Mouse (Mus musculus) stomach, embryonic 14.5 days (tissue): ENCODE data around the gene Psma1. TPM values are rescaled to one million over a fixed set of nuclear protein-coding genes. Genes with fewer than 3 reads are reported as not detected.

Experiments
- ATAC-seq: fragments of 200-750 bp; cut with Nextera tagmentation; 2 replicates; pipeline ENCODE4 v1.8.0; 2017; ENCODE audit warnings: low read depth, moderate TSS enrichment; ENCODE audit not compliant: insufficient number of reproducible peaks, insufficient read depth, low FRiP score
- H3K27ac ChIP-seq: fragments of 300-500 bp; sonication (generic); 2 replicates; pipeline ENCODE4 v1.5.1; 2014; ENCODE audit warnings: mild to moderate bottlenecking, low read length, moderate library complexity, mixed read lengths
- H3K27me3 ChIP-seq: fragments of 300-500 bp; sonication (generic); 2 replicates; pipeline ENCODE4 v1.6.1; 2014; ENCODE audit warnings: low read length, control low read depth, mixed read lengths; ENCODE audit not compliant: control insufficient read depth, insufficient read depth
- H3K36me3 ChIP-seq: fragments of 300-500 bp; sonication (generic); 2 replicates; pipeline ENCODE4 v1.6.1; 2014; ENCODE audit warnings: mild to moderate bottlenecking, control low read depth, low read length, moderate library complexity, mixed read lengths; ENCODE audit not compliant: control insufficient read depth, insufficient read depth
- H3K4me1 ChIP-seq: fragments of 300-500 bp; sonication (generic); 2 replicates; pipeline ENCODE4 v1.6.1; 2014; ENCODE audit warnings: low read length, control low read depth, mixed read lengths; ENCODE audit not compliant: control insufficient read depth, insufficient read depth
- H3K4me2 ChIP-seq: fragments of 300-500 bp; sonication (generic); replicated peaks from 2 replicates; pipeline ENCODE4 v1.6.1; 2014; ENCODE audit warnings: low read depth, low read length, control low read depth
- H3K4me3 ChIP-seq: fragments of 300-500 bp; sonication (generic); 2 replicates; pipeline ENCODE4 v1.5.1; 2014; ENCODE audit warnings: low read depth, low read length, control low read depth
- H3K9ac ChIP-seq: fragments of 300-500 bp; sonication (generic); replicated peaks from 2 replicates; pipeline ENCODE4 v1.6.1; 2014; ENCODE audit warnings: low read depth, mild to moderate bottlenecking, control low read depth, low read length, moderate library complexity, mixed read lengths
- H3K9me3 ChIP-seq: fragments of 300-500 bp; sonication (generic); 2 replicates; pipeline ENCODE4 v1.6.1; 2016; ENCODE audit warnings: low read depth, low read length, control low read depth; ENCODE audit not compliant: control insufficient read depth
- WGBS: fragments of 180-500 bp; shearing (Covaris S2); extraction: QIAGEN DNeasy Blood & Tissue Kit; methylation state at CpG from one replicate; pipeline ENCODE4 v1.1.7; 2014; 5-methylcytosine and 5-hydroxymethylcytosine counted together
- polyA plus RNA-seq: library from polyadenylated mRNA; unstranded; fragments of >200 nt; fragmentation: Nextera tagmentation; extraction: Ambion mirVana; gene quantifications from 2 replicates; pipeline ENCODE4 v1.2.1, GENCODE M21; 2014

Psma1 gene
- 391 and 397 TPM in 2 replicates for polyA plus RNA-seq

- Histone ChIP-seq H3K4me3 (peak within 1 kb of the TSS; percentile 84), H3K36me3 (peaks cover 22% of the 10 kb centered on the region), H3K27me3 (no peaks in the 10 kb centered on the region), H3K4me2 (peak within 1 kb of the TSS; percentile 92), H3K9me3 (no peaks in the 10 kb centered on the region), H3K9ac (peak within 1 kb of the TSS; percentile 66), H3K4me1 (peaks cover 5% of the 10 kb centered on the region), H3K27ac (peak within 1 kb of the TSS; percentile 18; the same call in 1 of the 2 replicates)
- peak; percentile 94 for ATAC-seq
- WGBS, result under 1% methylated on average over 39 of the region's 39 CpGs
Observed at GRCm38 (mm10) chr7:114276005-114276752, at the start of gene Psma1. TSS of gene Psma1 (minus strand) at chr7:114276118.

- no peaks in the 10 kb centered on the region for H3K36me3 ChIP-seq
- H3K9me3 ChIP-seq, result no peaks in the 10 kb centered on the region
- H3K4me2 ChIP-seq, result no peak overlapping the region
- WGBS, result 67% methylated on average over 1 of the region's 1 CpGs
- peak overlapping the region; percentile 39; the same call in 1 of the 2 replicates for H3K27ac ChIP-seq
- no peak overlapping the region for H3K4me3 ChIP-seq
- no peaks in the 10 kb centered on the region for H3K4me1 ChIP-seq
- no peak for ATAC-seq
- H3K27me3 ChIP-seq, result no peaks in the 10 kb centered on the region
- H3K9ac ChIP-seq, result no peak overlapping the region
Observed at GRCm38 (mm10) chr7:114323527-114323926, 47.6 kb upstream of the Psma1 start.

GRCm38 (mm10) chr7:114322531-114323441, 46.9 kb upstream of the Psma1 start:
- WGBS, result 52% methylated on average over 9 of the region's 9 CpGs
- Histone ChIP-seq H3K36me3 (no peaks in the 10 kb centered on the region), H3K9ac (no peak overlapping the region), H3K27me3 (no peaks in the 10 kb centered on the region), H3K9me3 (no peaks in the 10 kb centered on the region), H3K4me1 (no peaks in the 10 kb centered on the region), H3K4me3 (no peak overlapping the region), H3K4me2 (no peak overlapping the region), H3K27ac (peak overlapping the region; percentile 56; the same call in 1 of the 2 replicates)
- peak; percentile 91 for ATAC-seq

GRCm38 (mm10) chr7:114321694-114322372, 45.9 kb upstream of the Psma1 start:
- no peaks in the 10 kb centered on the region for H3K36me3 ChIP-seq
- H3K27me3 ChIP-seq, result no peaks in the 10 kb centered on the region
- 51% methylated on average over 5 of the region's 5 CpGs for WGBS
- no peaks in the 10 kb centered on the region for H3K9me3 ChIP-seq
- 0 out of 2 replicates have a peak, but pooled peaks cover 4% of the 10 kb centered on the region for H3K4me1 ChIP-seq
- H3K9ac ChIP-seq, result no peak overlapping the region
- H3K4me2 ChIP-seq, result no peak overlapping the region
- H3K27ac ChIP-seq, result no peak overlapping the region
- no peak overlapping the region for H3K4me3 ChIP-seq
- ATAC-seq, result no peak

- no peaks in the 10 kb centered on the region for H3K27me3 ChIP-seq
- no peaks in the 10 kb centered on the region for H3K9me3 ChIP-seq
- WGBS, result 79% methylated on average over 4 of the region's 4 CpGs
- 0 out of 2 replicates have a peak, but pooled peaks cover 4% of the 10 kb centered on the region for H3K4me1 ChIP-seq
- no peak overlapping the region for H3K4me3 ChIP-seq
- H3K27ac ChIP-seq, result no peak overlapping the region; the same call in 1 of the 2 replicates
- no peaks in the 10 kb centered on the region for H3K36me3 ChIP-seq
- no peak for ATAC-seq
- H3K4me2 ChIP-seq, result no peak overlapping the region
- H3K9ac ChIP-seq, result no peak overlapping the region
Observed at GRCm38 (mm10) chr7:114317896-114318295, 42.0 kb upstream of the Psma1 start.

- Histone ChIP-seq H3K9me3 (no peaks in the 10 kb centered on the region), H3K9ac (no peak overlapping the region), H3K4me3 (no peak overlapping the region), H3K27me3 (no peaks in the 10 kb centered on the region), H3K27ac (peak overlapping the region; percentile 63; the same call in 1 of the 2 replicates), H3K4me2 (no peak overlapping the region), H3K36me3 (no peaks in the 10 kb centered on the region), H3K4me1 (0 out of 2 replicates have a peak, but pooled peaks cover 4% of the 10 kb centered on the region)
- 29% methylated on average over 5 of the region's 5 CpGs for WGBS
- ATAC-seq, result no peak; the same call in 1 of the 2 replicates
Observed at GRCm38 (mm10) chr7:114317389-114317792, 41.5 kb upstream of the Psma1 start.

- Histone ChIP-seq H3K4me1 (0 out of 2 replicates have a peak, but pooled peaks cover 4% of the 10 kb centered on the region), H3K9ac (no peak overlapping the region), H3K27me3 (no peaks in the 10 kb centered on the region), H3K4me3 (no peak overlapping the region), H3K36me3 (no peaks in the 10 kb centered on the region), H3K4me2 (no peak overlapping the region), H3K27ac (no peak overlapping the region; the same call in 1 of the 2 replicates), H3K9me3 (no peaks in the 10 kb centered on the region)
- ATAC-seq, result no peak
- WGBS, result 75% methylated on average over 5 of the region's 5 CpGs
Observed at GRCm38 (mm10) chr7:114316361-114316871, 40.5 kb upstream of the Psma1 start.

GRCm38 (mm10) chr7:114311209-114311608, 35.3 kb upstream of the Psma1 start:
- Histone ChIP-seq H3K9ac (no peak overlapping the region), H3K36me3 (no peaks in the 10 kb centered on the region), H3K4me2 (no peak overlapping the region), H3K9me3 (no peaks in the 10 kb centered on the region), H3K27ac (no peak overlapping the region), H3K27me3 (no peaks in the 10 kb centered on the region), H3K4me3 (no peak overlapping the region), H3K4me1 (no peaks in the 10 kb centered on the region)
- 51% methylated on average over 5 of the region's 5 CpGs for WGBS
- ATAC-seq, result no peak
